Mouse (Mus musculus): ENCODE data around the gene Plxnd1. TPM values are rescaled to one million over a fixed set of nuclear protein-coding genes. Genes with fewer than 3 reads are reported as not detected.

Gene Plxnd1
- polyA plus RNA-seq, 1 experiment from 2014 or later: 9.6 TPM

DNA sequence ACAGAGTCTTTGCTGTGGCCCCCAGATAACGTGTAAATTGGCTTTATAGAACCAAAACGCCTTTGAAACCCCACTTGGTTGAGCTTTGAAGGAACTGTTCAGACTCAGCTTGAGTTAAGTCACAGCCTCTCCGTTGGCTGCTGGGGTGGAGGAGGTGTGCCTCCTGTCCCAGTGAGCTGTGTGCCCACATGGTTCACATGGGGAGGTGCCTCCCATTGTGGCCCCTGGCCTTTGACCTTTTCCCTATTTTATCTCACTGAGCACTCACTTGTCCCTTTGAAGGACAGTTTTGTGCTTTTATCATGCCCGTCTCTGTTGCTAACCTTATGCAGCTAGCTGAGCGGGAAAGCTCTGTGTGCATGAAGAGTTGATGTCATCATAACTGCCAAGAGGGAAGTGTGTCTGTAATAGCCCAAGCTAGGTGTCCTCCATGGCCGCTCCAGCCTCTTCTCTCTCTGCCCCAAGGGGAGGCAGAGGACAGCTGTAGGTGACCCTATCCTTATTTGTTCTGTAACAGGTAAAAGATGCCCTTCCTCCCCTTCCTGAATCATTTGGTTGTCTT lies 86.3 kb downstream of the Plxnd1 start:
- 0 out of 2 replicates have a peak, but pooled peaks cover 4% of the 10 kb centered on the region for H3K4me1 ChIP-seq (replicated peaks; ENCODE audit: control insufficient read depth, insufficient read depth, low read length)
- ATAC-seq: no peak
- no peak for TF ChIP-seq CTCF (IDR thresholded peaks at IDR 0.05; ENCODE audit: low read depth)
- H3K36me3 ChIP-seq (ENCODE audit: control insufficient read depth, insufficient read depth): no peaks in the 10 kb centered on the region
- H3K4me3 ChIP-seq (ENCODE audit: low read depth, low read length): no peak overlapping the region
- H3K27ac ChIP-seq (ENCODE audit: low read depth, low read length): no peak overlapping the region
- no peaks in the 10 kb centered on the region for H3K27me3 ChIP-seq (replicated peaks; ENCODE audit: control insufficient read depth, insufficient read depth, low read length)
- H3K9me3 ChIP-seq (ENCODE audit: control insufficient read depth): no peaks in the 10 kb centered on the region
- 0 out of 2 replicates have a peak overlapping the region, but pooled peaks have one; percentile 3 for H3K4me2 ChIP-seq (replicated peaks; ENCODE audit: low read depth)
- H3K9ac ChIP-seq (ENCODE audit: low read depth, low read length): no peak overlapping the region
- WGBS: 29% methylated on average over 6 of the region's 6 CpGs

DNA sequence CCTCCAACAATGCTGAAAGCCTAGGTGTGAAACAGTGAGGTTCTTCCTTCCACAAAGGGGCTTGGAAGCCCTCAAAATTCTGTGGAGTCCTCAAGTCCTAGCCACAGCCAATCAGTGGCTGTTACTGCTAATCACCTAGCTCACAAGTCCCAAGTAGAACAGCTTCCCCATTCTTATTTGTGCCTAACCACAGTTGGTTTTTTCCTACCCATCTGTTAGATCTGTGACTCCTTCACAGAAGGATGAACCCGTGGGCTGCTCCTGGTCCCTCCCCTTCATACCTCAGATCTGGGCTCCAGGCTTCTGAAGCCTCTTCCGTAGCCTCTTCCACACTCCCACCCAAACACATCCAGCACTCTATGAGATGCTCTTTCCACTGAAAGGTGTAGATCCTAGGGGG lies 87.9 kb downstream of the Plxnd1 start:
- Histone ChIP-seq H3K9me3 (ENCODE audit: control insufficient read depth) (no peaks in the 10 kb centered on the region), H3K27me3 (replicated peaks; ENCODE audit: control insufficient read depth, insufficient read depth, low read length) (no peaks in the 10 kb centered on the region), H3K36me3 (ENCODE audit: control insufficient read depth, insufficient read depth) (no peaks in the 10 kb centered on the region), H3K4me3 (ENCODE audit: low read depth, low read length) (no peak overlapping the region), H3K4me1 (replicated peaks; ENCODE audit: control insufficient read depth, insufficient read depth, low read length) (0 out of 2 replicates have a peak, but pooled peaks cover 4% of the 10 kb centered on the region), H3K4me2 (replicated peaks; ENCODE audit: low read depth) (no peak overlapping the region), H3K9ac (ENCODE audit: low read depth, low read length) (no peak overlapping the region), H3K27ac (ENCODE audit: low read depth, low read length) (no peak overlapping the region)
- TF ChIP-seq CTCF (IDR thresholded peaks at IDR 0.05; ENCODE audit: low read depth): no peak
- 90% methylated on average over 2 of the region's 2 CpGs for WGBS
- ATAC-seq: no peak

DNA sequence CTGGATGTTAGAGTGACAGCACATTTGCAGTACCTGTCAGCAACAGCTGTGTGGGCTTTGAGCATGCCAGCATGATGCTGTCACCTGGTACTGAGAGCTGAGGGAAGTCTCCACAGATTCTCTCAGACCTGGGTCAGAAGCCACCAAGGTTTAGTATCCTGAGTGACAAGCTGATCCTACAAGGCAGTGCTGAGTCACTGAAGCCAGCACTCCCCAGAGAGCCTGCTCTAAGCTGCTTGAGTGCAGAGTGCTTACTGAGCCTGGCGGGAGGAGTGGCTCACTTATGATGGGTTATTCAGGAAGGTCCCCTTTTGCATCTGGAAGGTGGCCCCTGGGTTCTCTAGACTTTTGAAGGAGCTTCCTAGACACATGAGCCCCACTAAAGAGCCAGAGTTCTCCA lies 88.3 kb downstream of the Plxnd1 start:
- Histone ChIP-seq H3K9me3 (ENCODE audit: control insufficient read depth) (no peaks in the 10 kb centered on the region), H3K4me3 (ENCODE audit: low read depth, low read length) (no peak overlapping the region), H3K4me2 (replicated peaks; ENCODE audit: low read depth) (no peak overlapping the region), H3K9ac (ENCODE audit: low read depth, low read length) (no peak overlapping the region), H3K4me1 (replicated peaks; ENCODE audit: control insufficient read depth, insufficient read depth, low read length) (0 out of 2 replicates have a peak, but pooled peaks cover 4% of the 10 kb centered on the region), H3K36me3 (ENCODE audit: control insufficient read depth, insufficient read depth) (no peaks in the 10 kb centered on the region), H3K27ac (ENCODE audit: low read depth, low read length) (no peak overlapping the region), H3K27me3 (replicated peaks; ENCODE audit: control insufficient read depth, insufficient read depth, low read length) (no peaks in the 10 kb centered on the region)
- no peak for ATAC-seq
- 88% methylated on average over 1 of the region's 1 CpGs for WGBS
- TF ChIP-seq CTCF (IDR thresholded peaks at IDR 0.05; ENCODE audit: low read depth): no peak

DNA sequence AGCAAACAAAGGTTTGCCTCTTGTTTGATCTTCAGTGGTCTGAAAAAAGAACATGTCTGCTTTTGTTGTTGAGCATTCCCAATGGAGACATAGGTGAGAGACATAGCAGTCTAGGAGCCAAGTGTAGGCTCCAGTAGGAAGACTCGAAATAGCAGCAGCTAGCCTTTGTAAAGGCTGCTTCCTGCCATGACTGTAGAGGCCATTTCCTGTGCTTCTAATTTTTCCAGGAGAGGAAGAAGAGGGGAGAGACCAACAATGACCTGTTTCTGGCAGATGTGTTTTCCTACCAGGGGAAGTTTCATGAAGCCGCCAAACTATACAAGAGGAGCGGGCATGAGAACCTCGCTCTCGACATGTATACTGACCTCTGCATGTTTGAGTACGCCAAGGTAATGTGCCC lies 89.2 kb downstream of the Plxnd1 start:
- no peak for ATAC-seq
- Histone ChIP-seq H3K9ac (ENCODE audit: low read depth, low read length) (no peak overlapping the region), H3K27me3 (replicated peaks; ENCODE audit: control insufficient read depth, insufficient read depth, low read length) (no peaks in the 10 kb centered on the region), H3K4me1 (replicated peaks; ENCODE audit: control insufficient read depth, insufficient read depth, low read length) (0 out of 2 replicates have a peak, but pooled peaks cover 4% of the 10 kb centered on the region), H3K36me3 (ENCODE audit: control insufficient read depth, insufficient read depth) (no peaks in the 10 kb centered on the region), H3K4me3 (ENCODE audit: low read depth, low read length) (no peak overlapping the region), H3K9me3 (ENCODE audit: control insufficient read depth) (no peaks in the 10 kb centered on the region), H3K27ac (ENCODE audit: low read depth, low read length) (no peak overlapping the region), H3K4me2 (replicated peaks; ENCODE audit: low read depth) (no peak overlapping the region)
- TF ChIP-seq CTCF (IDR thresholded peaks at IDR 0.05; ENCODE audit: low read depth): no peak
- WGBS: 89% methylated on average over 6 of the region's 6 CpGs

Other genes starting within 250 kb of the Plxnd1 start
- 0.17 and 0.43 TPM in 2 replicates for gene Tmem40, start 232.6 kb downstream of the Plxnd1 start, polyA plus RNA-seq (2015; fragmentation: Nextera tagmentation; extraction: Ambion mirVana)
- 2.2 and 2.4 TPM in 2 replicates for gene Cand2, start 220.5 kb downstream of the Plxnd1 start, polyA plus RNA-seq (2015; fragmentation: Nextera tagmentation; extraction: Ambion mirVana)
- gene Rpl32, start 186.3 kb downstream of the Plxnd1 start, polyA plus RNA-seq (2015; fragmentation: Nextera tagmentation; extraction: Ambion mirVana): 1,370 and 1,375 TPM in 2 replicates
- gene Efcab12, start 156.6 kb downstream of the Plxnd1 start, polyA plus RNA-seq (2015; fragmentation: Nextera tagmentation; extraction: Ambion mirVana): 0.05 and 0.18 TPM in 2 replicates
- 3.4 and 3.5 TPM in 2 replicates for gene Mbd4, start 141.6 kb downstream of the Plxnd1 start, polyA plus RNA-seq (2015; fragmentation: Nextera tagmentation; extraction: Ambion mirVana)
- 3.0 and 3.1 TPM in 2 replicates for gene Ift122, start 141.5 kb downstream of the Plxnd1 start, polyA plus RNA-seq (2015; fragmentation: Nextera tagmentation; extraction: Ambion mirVana)
- gene Rho, start 63.3 kb downstream of the Plxnd1 start, polyA plus RNA-seq (2015; fragmentation: Nextera tagmentation; extraction: Ambion mirVana): 0.16 TPM in 1 of 2 replicates, not detected in the other
- not detected in 2 replicates for gene H1foo, start 50.1 kb downstream of the Plxnd1 start, polyA plus RNA-seq (2015; fragmentation: Nextera tagmentation; extraction: Ambion mirVana)
- 8.0 and 9.2 TPM in 2 replicates for gene Tmcc1, start 198.5 kb upstream of the Plxnd1 start, polyA plus RNA-seq (2015; fragmentation: Nextera tagmentation; extraction: Ambion mirVana)
- 37.3 and 44.1 TPM in 2 replicates for gene Washc2, start 213.0 kb upstream of the Plxnd1 start, polyA plus RNA-seq (2015; fragmentation: Nextera tagmentation; extraction: Ambion mirVana)

Measured in intestine, postnatal 0 days (tissue).